Mouse (Mus musculus) heart, embryonic 13.5 days (tissue): ENCODE measurements around the gene Itgam. TPM values are rescaled to one million over a fixed set of nuclear protein-coding genes. Genes with fewer than 3 reads are reported as not detected.
"Not testable (repeated sequence)": the region's sequence is repeated elsewhere in the genome, so short reads cannot be mapped to it uniquely, and the experiment has no call there.

Experiments used
- ATAC-seq: fragments of 200-750 bp; cut with Nextera tagmentation; 2 replicates; pipeline ENCODE4 v1.8.0; 2017; ENCODE audit warnings: moderate TSS enrichment; ENCODE audit not compliant: insufficient number of reproducible peaks, low FRiP score, low TSS enrichment; ENCODE audit errors: extremely low read depth
- H3K27ac ChIP-seq: fragments of 300-500 bp; sonication (generic); replicated peaks from 2 replicates; pipeline ENCODE4 v1.5.1; 2015; ENCODE audit warnings: moderate library complexity, mild to moderate bottlenecking, inconsistent platforms
- H3K27me3 ChIP-seq: fragments of 300-500 bp; sonication (generic); replicated peaks from 2 replicates; pipeline ENCODE4 v1.6.1; 2015; ENCODE audit warnings: mild to moderate bottlenecking, inconsistent platforms
- H3K36me3 ChIP-seq: fragments of 300-500 bp; sonication (generic); 2 replicates; pipeline ENCODE4 v1.6.1; 2015; ENCODE audit warnings: mild to moderate bottlenecking, inconsistent platforms
- H3K4me1 ChIP-seq: fragments of 300-500 bp; sonication (generic); 2 replicates; pipeline ENCODE4 v1.6.1; 2015; ENCODE audit warnings: inconsistent platforms
- H3K4me2 ChIP-seq: fragments of 300-500 bp; sonication (generic); 2 replicates; pipeline ENCODE4 v1.6.1; 2015; ENCODE audit warnings: inconsistent platforms, mild to moderate bottlenecking, moderate library complexity
- H3K4me3 ChIP-seq: fragments of 300-500 bp; sonication (generic); 2 replicates; pipeline ENCODE4 v1.5.1; 2015; ENCODE audit warnings: moderate library complexity, mild to moderate bottlenecking, inconsistent platforms
- H3K9ac ChIP-seq: fragments of 300-500 bp; sonication (generic); 2 replicates; pipeline ENCODE4 v1.6.1; 2015; ENCODE audit warnings: inconsistent platforms, mild to moderate bottlenecking, moderate library complexity
- H3K9me3 ChIP-seq: fragments of 300-500 bp; sonication (generic); 2 replicates; pipeline ENCODE4 v1.6.1; 2016; ENCODE audit warnings: inconsistent platforms
- WGBS: fragments of 180-500 bp; shearing (Covaris S2); methylation state at CpG from one replicate; pipeline ENCODE4 v1.1.7; 2015; ENCODE audit warnings: mixed read lengths; 5-methylcytosine and 5-hydroxymethylcytosine counted together
- polyA plus RNA-seq: library from polyadenylated mRNA; unstranded; fragments of >200 nt; fragmentation: Nextera tagmentation; extraction: Ambion mirVana; gene quantifications from 2 replicates; pipeline ENCODE4 v1.2.1, GENCODE M21; 2015

The Itgam gene
- 0.31 and 0.51 TPM in 2 replicates for polyA plus RNA-seq

GRCm38 (mm10) chr7:128062456-128062855 lies at the start of gene Itgam, which contains the start of gene Gm49368:
Gene Itgam (plus strand): TSS chr7:128062640.
Gene Gm49368 (plus strand): TSS chr7:128062683.
- WGBS, result 78% methylated on average over 7 of the region's 7 CpGs
- Histone ChIP-seq H3K4me3 (no peak within 1 kb of the TSS), H3K27ac (no peak within 1 kb of the TSS)

GRCm38 (mm10) chr7:128013116-128013515 lies 49.3 kb upstream of the Itgam start:
- peaks cover 20% of the 10 kb centered on the region for H3K27me3 ChIP-seq

More at GRCm38 (mm10) chr7:128062456-128062855, at the start of gene Itgam, which contains the start of gene Gm49368:
- Histone ChIP-seq H3K9ac (no peak within 1 kb of the TSS), H3K27me3 (peaks cover 3% of the 10 kb centered on the region; the same call in 1 of the 2 replicates), H3K4me1 (no peaks in the 10 kb centered on the region), H3K36me3 (no peaks in the 10 kb centered on the region), H3K4me2 (no peak within 1 kb of the TSS), H3K9me3 (no peaks in the 10 kb centered on the region)
- no peak for ATAC-seq

GRCm38 (mm10) chr7:128016134-128016533 lies 46.3 kb upstream of the Itgam start:
- H3K9ac ChIP-seq, H3K27ac ChIP-seq, H3K4me1 ChIP-seq, H3K4me2 ChIP-seq, ATAC-seq, H3K36me3 ChIP-seq, H3K4me3 ChIP-seq, H3K27me3 ChIP-seq, H3K9me3 ChIP-seq: not testable (repeated sequence)
- WGBS, result 66% methylated on average over 5 of the region's 5 CpGs

More at GRCm38 (mm10) chr7:128013116-128013515, 49.3 kb upstream of the Itgam start:
- H3K4me1 ChIP-seq, result peaks cover 9% of the 10 kb centered on the region; the same call in 1 of the 2 replicates
- H3K4me2 ChIP-seq, result no peak overlapping the region
- H3K9ac ChIP-seq, result no peak overlapping the region
- no peak overlapping the region for H3K4me3 ChIP-seq
- 82% methylated on average over 13 of the region's 13 CpGs for WGBS
- H3K9me3 ChIP-seq, result no peaks in the 10 kb centered on the region
- H3K36me3 ChIP-seq, result no peaks in the 10 kb centered on the region
- no peak overlapping the region for H3K27ac ChIP-seq
- ATAC-seq, result no peak

GRCm38 (mm10) chr7:128016650-128017049 lies 45.8 kb upstream of the Itgam start:
- Histone ChIP-seq H3K4me1 (no peaks in the 10 kb centered on the region), H3K9me3 (no peaks in the 10 kb centered on the region), H3K4me3 (no peak overlapping the region), H3K27ac (no peak overlapping the region), H3K36me3 (no peaks in the 10 kb centered on the region), H3K27me3 (no peaks in the 10 kb centered on the region), H3K9ac (no peak overlapping the region), H3K4me2 (no peak overlapping the region)
- 87% methylated on average over 6 of the region's 6 CpGs for WGBS
- no peak for ATAC-seq

GRCm38 (mm10) chr7:128018275-128018674 lies 44.2 kb upstream of the Itgam start:
- Histone ChIP-seq H3K9me3 (0 out of 2 replicates have a peak, but pooled peaks cover 4% of the 10 kb centered on the region), H3K36me3 (no peaks in the 10 kb centered on the region), H3K27me3 (no peaks in the 10 kb centered on the region), H3K27ac (no peak overlapping the region), H3K4me1 (no peaks in the 10 kb centered on the region), H3K4me3 (no peak overlapping the region), H3K4me2 (no peak overlapping the region), H3K9ac (no peak overlapping the region)
- WGBS, result 78% methylated on average over 3 of the region's 3 CpGs
- ATAC-seq, result no peak

GRCm38 (mm10) chr7:128019187-128019586 lies 43.3 kb upstream of the Itgam start:
- H3K4me3 ChIP-seq, result no peak overlapping the region
- H3K9me3 ChIP-seq, result 0 out of 2 replicates have a peak, but pooled peaks cover 4% of the 10 kb centered on the region
- ATAC-seq, result no peak
- H3K4me2 ChIP-seq, result no peak overlapping the region
- no peak overlapping the region for H3K9ac ChIP-seq
- no peak overlapping the region for H3K27ac ChIP-seq
- H3K27me3 ChIP-seq, result no peaks in the 10 kb centered on the region
- no peaks in the 10 kb centered on the region for H3K36me3 ChIP-seq
- 68% methylated on average over 2 of the region's 2 CpGs for WGBS
- H3K4me1 ChIP-seq, result no peaks in the 10 kb centered on the region

GRCm38 (mm10) chr7:128022974-128023373 lies 39.5 kb upstream of the Itgam start:
- WGBS, result 59% methylated on average over 8 of the region's 8 CpGs
- no peaks in the 10 kb centered on the region for H3K4me1 ChIP-seq
- no peaks in the 10 kb centered on the region for H3K27me3 ChIP-seq
- no peak overlapping the region for H3K27ac ChIP-seq
- H3K9me3 ChIP-seq, result 0 out of 2 replicates have a peak, but pooled peaks cover 4% of the 10 kb centered on the region
- no peak overlapping the region for H3K9ac ChIP-seq
- no peaks in the 10 kb centered on the region for H3K36me3 ChIP-seq
- no peak for ATAC-seq
- no peak overlapping the region for H3K4me3 ChIP-seq
- H3K4me2 ChIP-seq, result no peak overlapping the region

- no peak for ATAC-seq
- 63% methylated on average over 4 of the region's 4 CpGs for WGBS
- H3K4me1 ChIP-seq, result no peaks in the 10 kb centered on the region
- H3K4me3 ChIP-seq, result no peak overlapping the region
- H3K9me3 ChIP-seq, result 0 out of 2 replicates have a peak, but pooled peaks cover 4% of the 10 kb centered on the region
- no peak overlapping the region for H3K27ac ChIP-seq
- H3K27me3 ChIP-seq, result no peaks in the 10 kb centered on the region
- no peak overlapping the region for H3K9ac ChIP-seq
- no peaks in the 10 kb centered on the region for H3K36me3 ChIP-seq
- H3K4me2 ChIP-seq, result no peak overlapping the region
Observed at GRCm38 (mm10) chr7:128023565-128023964, 38.9 kb upstream of the Itgam start.

GRCm38 (mm10) chr7:128024364-128024763 lies 38.1 kb upstream of the Itgam start:
- WGBS, result 84% methylated on average over 9 of the region's 9 CpGs
- no peak for ATAC-seq

GRCm38 (mm10) chr7:128024932-128025331 lies 37.5 kb upstream of the Itgam start:
- no peak overlapping the region for H3K9ac ChIP-seq
- no peak overlapping the region for H3K27ac ChIP-seq
- H3K36me3 ChIP-seq, result no peaks in the 10 kb centered on the region
- H3K9me3 ChIP-seq, result 0 out of 2 replicates have a peak, but pooled peaks cover 4% of the 10 kb centered on the region
- H3K27me3 ChIP-seq, result no peaks in the 10 kb centered on the region
- no peak for ATAC-seq
- no peaks in the 10 kb centered on the region for H3K4me1 ChIP-seq
- no peak overlapping the region for H3K4me3 ChIP-seq
- 71% methylated on average over 4 of the region's 4 CpGs for WGBS
- no peak overlapping the region for H3K4me2 ChIP-seq

More at GRCm38 (mm10) chr7:128024364-128024763, 38.1 kb upstream of the Itgam start:
- Histone ChIP-seq H3K9ac (no peak overlapping the region), H3K27me3 (no peaks in the 10 kb centered on the region), H3K36me3 (no peaks in the 10 kb centered on the region), H3K4me1 (no peaks in the 10 kb centered on the region), H3K9me3 (0 out of 2 replicates have a peak, but pooled peaks cover 4% of the 10 kb centered on the region), H3K4me3 (no peak overlapping the region), H3K4me2 (no peak overlapping the region), H3K27ac (no peak overlapping the region)

GRCm38 (mm10) chr7:128025381-128025780 lies 37.1 kb upstream of the Itgam start:
- no peak for ATAC-seq
- Histone ChIP-seq H3K36me3 (no peaks in the 10 kb centered on the region), H3K4me2 (no peak overlapping the region), H3K9ac (no peak overlapping the region), H3K4me3 (no peak overlapping the region), H3K9me3 (0 out of 2 replicates have a peak, but pooled peaks cover 4% of the 10 kb centered on the region), H3K4me1 (no peaks in the 10 kb centered on the region), H3K27me3 (no peaks in the 10 kb centered on the region), H3K27ac (no peak overlapping the region)
- 70% methylated on average over 4 of the region's 4 CpGs for WGBS

- 36% methylated on average over 9 of the region's 9 CpGs for WGBS
- Histone ChIP-seq H3K4me1 (peaks cover 3% of the 10 kb centered on the region; the same call in 1 of the 2 replicates), H3K4me2 (no peak overlapping the region), H3K9me3 (no peaks in the 10 kb centered on the region), H3K27me3 (no peaks in the 10 kb centered on the region), H3K27ac (no peak overlapping the region), H3K4me3 (no peak overlapping the region), H3K9ac (no peak overlapping the region), H3K36me3 (no peaks in the 10 kb centered on the region)
- ATAC-seq, result no peak
Observed at GRCm38 (mm10) chr7:128031403-128031976, 30.9 kb upstream of the Itgam start.
